Mouse (Mus musculus): Measurements from ENCODE around the gene Trip4. TPM values are rescaled to one million over a fixed set of nuclear protein-coding genes. Genes with fewer than 3 reads are reported as not detected.

Trip4 gene
- polyA plus RNA-seq, 1 experiment from 2014 or later, result 13.1 TPM

- Histone ChIP-seq H3K4me2 (replicated peaks; ENCODE audit: low read depth) (no peak overlapping the region), H3K4me3 (ENCODE audit: low read depth, low read length) (no peak overlapping the region), H3K27ac (ENCODE audit: low read depth, low read length) (no peak overlapping the region), H3K9me3 (ENCODE audit: control insufficient read depth) (no peaks in the 10 kb centered on the region), H3K27me3 (replicated peaks; ENCODE audit: control insufficient read depth, insufficient read depth, low read length) (no peaks in the 10 kb centered on the region), H3K36me3 (ENCODE audit: control insufficient read depth, insufficient read depth) (no peaks in the 10 kb centered on the region), H3K9ac (ENCODE audit: low read depth, low read length) (no peak overlapping the region), H3K4me1 (replicated peaks; ENCODE audit: control insufficient read depth, insufficient read depth, low read length) (no peaks in the 10 kb centered on the region; the same call in 1 of the 2 replicates)
- TF ChIP-seq CTCF (IDR thresholded peaks at IDR 0.05; ENCODE audit: low read depth), result no peak
- no peak for ATAC-seq
- whole genome bisulfite sequencing, result 59% methylated on average over 4 of the region's 4 CpGs
These were observed 77.4 kb downstream of the Trip4 start for GRCm38 (mm10) chr9:65831164-65831563.

- no peak for ATAC-seq
- Histone ChIP-seq H3K27me3 (replicated peaks; ENCODE audit: control insufficient read depth, insufficient read depth, low read length) (no peaks in the 10 kb centered on the region), H3K4me1 (replicated peaks; ENCODE audit: control insufficient read depth, insufficient read depth, low read length) (peaks cover 5% of the 10 kb centered on the region; the same call in 1 of the 2 replicates), H3K9me3 (ENCODE audit: control insufficient read depth) (no peaks in the 10 kb centered on the region), H3K4me3 (ENCODE audit: low read depth, low read length) (no peak overlapping the region), H3K36me3 (ENCODE audit: control insufficient read depth, insufficient read depth) (no peaks in the 10 kb centered on the region), H3K4me2 (replicated peaks; ENCODE audit: low read depth) (no peak overlapping the region), H3K9ac (ENCODE audit: low read depth, low read length) (no peak overlapping the region), H3K27ac (ENCODE audit: low read depth, low read length) (no peak overlapping the region)
- no peak for TF ChIP-seq CTCF (IDR thresholded peaks at IDR 0.05; ENCODE audit: low read depth)
- 87% methylated on average over 4 of the region's 4 CpGs for WGBS
These were observed 78.3 kb downstream of the Trip4 start for GRCm38 (mm10) chr9:65830255-65830654.

- no peaks in the 10 kb centered on the region for H3K27me3 ChIP-seq (replicated peaks; ENCODE audit: control insufficient read depth, insufficient read depth, low read length)
- H3K9ac ChIP-seq (ENCODE audit: low read depth, low read length), result no peak overlapping the region
- WGBS, result 84% methylated on average over 1 of the region's 2 CpGs
- H3K27ac ChIP-seq (ENCODE audit: low read depth, low read length), result no peak overlapping the region
- no peaks in the 10 kb centered on the region for H3K36me3 ChIP-seq (ENCODE audit: control insufficient read depth, insufficient read depth)
- H3K9me3 ChIP-seq (ENCODE audit: control insufficient read depth), result no peaks in the 10 kb centered on the region
- TF ChIP-seq CTCF (IDR thresholded peaks at IDR 0.05; ENCODE audit: low read depth), result peak; percentile 73
- H3K4me3 ChIP-seq (ENCODE audit: low read depth, low read length), result no peak overlapping the region
- H3K4me2 ChIP-seq (replicated peaks; ENCODE audit: low read depth), result no peak overlapping the region
- H3K4me1 ChIP-seq (replicated peaks; ENCODE audit: control insufficient read depth, insufficient read depth, low read length), result peaks cover 5% of the 10 kb centered on the region; the same call in 1 of the 2 replicates
- no peak for ATAC-seq
These were observed 79.2 kb downstream of the Trip4 start for GRCm38 (mm10) chr9:65829410-65829809.

- Histone ChIP-seq H3K36me3 (ENCODE audit: control insufficient read depth, insufficient read depth) (no peaks in the 10 kb centered on the region), H3K27ac (ENCODE audit: low read depth, low read length) (no peak overlapping the region), H3K4me1 (replicated peaks; ENCODE audit: control insufficient read depth, insufficient read depth, low read length) (peaks cover 5% of the 10 kb centered on the region; the same call in 1 of the 2 replicates), H3K4me2 (replicated peaks; ENCODE audit: low read depth) (peak overlapping the region; percentile 76), H3K9ac (ENCODE audit: low read depth, low read length) (no peak overlapping the region), H3K27me3 (replicated peaks; ENCODE audit: control insufficient read depth, insufficient read depth, low read length) (no peaks in the 10 kb centered on the region), H3K4me3 (ENCODE audit: low read depth, low read length) (peak overlapping the region; percentile 90), H3K9me3 (ENCODE audit: control insufficient read depth) (no peaks in the 10 kb centered on the region)
- TF ChIP-seq CTCF (IDR thresholded peaks at IDR 0.05; ENCODE audit: low read depth), result no peak
- ATAC-seq, result no peak
- 13% methylated on average over 3 of the region's 3 CpGs for WGBS
These were observed 80.1 kb downstream of the Trip4 start for GRCm38 (mm10) chr9:65828511-65828910.

GRCm38 (mm10) chr9:65828016-65828403 is 80.6 kb downstream of the Trip4 start:
- H3K9me3 ChIP-seq (ENCODE audit: control insufficient read depth), result no peaks in the 10 kb centered on the region
- no peak for ATAC-seq
- peak overlapping the region; percentile 91 for H3K9ac ChIP-seq (ENCODE audit: low read depth, low read length)
- no peak for TF ChIP-seq CTCF (IDR thresholded peaks at IDR 0.05; ENCODE audit: low read depth)
- WGBS, result 2% methylated on average over 13 of the region's 13 CpGs
- H3K4me3 ChIP-seq (ENCODE audit: low read depth, low read length), result peak overlapping the region; percentile 90
- peak overlapping the region; percentile 99 for H3K27ac ChIP-seq (ENCODE audit: low read depth, low read length)
- no peaks in the 10 kb centered on the region for H3K36me3 ChIP-seq (ENCODE audit: control insufficient read depth, insufficient read depth)
- H3K27me3 ChIP-seq (replicated peaks; ENCODE audit: control insufficient read depth, insufficient read depth, low read length), result no peaks in the 10 kb centered on the region
- H3K4me1 ChIP-seq (replicated peaks; ENCODE audit: control insufficient read depth, insufficient read depth, low read length), result peaks cover 5% of the 10 kb centered on the region; the same call in 1 of the 2 replicates
- peak overlapping the region; percentile 76 for H3K4me2 ChIP-seq (replicated peaks; ENCODE audit: low read depth)

- peak within 1 kb of the TSS; percentile 76 for H3K4me2 ChIP-seq (replicated peaks; ENCODE audit: low read depth)
- peaks cover 5% of the 10 kb centered on the region; the same call in 1 of the 2 replicates for H3K4me1 ChIP-seq (replicated peaks; ENCODE audit: control insufficient read depth, insufficient read depth, low read length)
- under 1% methylated on average over 65 of the region's 76 CpGs for WGBS
- no peaks in the 10 kb centered on the region for H3K9me3 ChIP-seq (ENCODE audit: control insufficient read depth)
- TF ChIP-seq CTCF (IDR thresholded peaks at IDR 0.05; ENCODE audit: low read depth), result no peak
- peak; percentile 89 for ATAC-seq
- H3K4me3 ChIP-seq (ENCODE audit: low read depth, low read length), result peak within 1 kb of the TSS; percentile 90
- H3K27ac ChIP-seq (ENCODE audit: low read depth, low read length), result peak within 1 kb of the TSS; percentile 99
- H3K36me3 ChIP-seq (ENCODE audit: control insufficient read depth, insufficient read depth), result no peaks in the 10 kb centered on the region
- H3K9ac ChIP-seq (ENCODE audit: low read depth, low read length), result peak within 1 kb of the TSS; percentile 91
- H3K27me3 ChIP-seq (replicated peaks; ENCODE audit: control insufficient read depth, insufficient read depth, low read length), result no peaks in the 10 kb centered on the region
These were observed 81.1 kb downstream of the Trip4 start, which contains the start of gene Zfp609 for GRCm38 (mm10) chr9:65827344-65828015. TSS of gene Zfp609 (minus strand) at chr9:65827564.

All from intestine, postnatal 0 days (tissue).